Comparison of ENCODE assay signal across 14 mouse cellular contexts in the genomic region with DNA sequence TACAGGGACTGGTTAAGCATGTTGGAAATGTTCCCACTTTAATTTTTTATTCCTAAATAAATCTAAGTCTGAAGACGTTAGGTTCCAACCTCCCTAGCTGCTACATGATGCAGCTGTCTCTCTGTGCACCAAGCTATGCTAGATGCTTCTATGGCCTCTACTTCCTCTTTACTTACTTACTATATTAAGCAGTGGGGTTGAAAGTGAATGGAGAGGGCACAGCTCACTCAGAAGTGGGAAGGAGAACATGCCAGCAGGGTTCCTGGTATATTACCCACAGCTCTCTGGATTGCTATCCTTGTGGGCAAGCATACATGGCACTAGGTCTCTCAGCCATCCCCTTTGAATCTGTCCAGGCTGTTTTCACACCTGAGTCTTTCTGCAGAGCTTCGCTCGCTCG.
DNase-seq lines count a peak whose midpoint lies in the region; ATAC-seq lines count a peak whose summit lies in the region.
"Had no signal": no experiment of that assay in that cellular context is flagged by ENCODE, and none has a peak within 500 bp of the region (broad histone marks: within the 10 kb centered on the region; RNA-seq: fewer than 3 reads in every experiment).

No protein-coding gene starts in this region.

- no peaks in the 10 kb centered on the region for H3K27me3 ChIP-seq in kidney, embryonic 15.5 days
- H3K27me3 ChIP-seq: embryonic facial prominence, embryonic 15.5 days; midbrain, embryonic 13.5 days; neural tube, embryonic 13.5 days had no signal

- WGBS in kidney, embryonic 15.5 days: 65% methylated on average over 4 of the region's 4 CpGs

- H3K36me3 ChIP-seq in kidney, embryonic 15.5 days: no peaks in the 10 kb centered on the region
- H3K36me3 ChIP-seq: embryonic facial prominence, embryonic 15.5 days; midbrain, embryonic 13.5 days; neural tube, embryonic 13.5 days had no signal

- H3K27ac ChIP-seq in kidney, embryonic 15.5 days: 0 out of 2 replicates have a peak overlapping the region, but pooled peaks have one; percentile 58
- H3K27ac ChIP-seq: embryonic facial prominence, embryonic 15.5 days; hindbrain, postnatal 0 days; midbrain, embryonic 13.5 days; neural tube, embryonic 13.5 days had no signal

- H3K4me1 ChIP-seq in kidney, embryonic 15.5 days: peaks cover 7% of the 10 kb centered on the region; the same call in 1 of the 2 replicates
- H3K4me1 ChIP-seq: embryonic facial prominence, embryonic 15.5 days; midbrain, embryonic 13.5 days; neural tube, embryonic 13.5 days had no signal

- H3K9ac ChIP-seq in kidney, embryonic 15.5 days: no peak overlapping the region
- H3K9ac ChIP-seq: embryonic facial prominence, embryonic 15.5 days; liver, postnatal 0 days; midbrain, embryonic 13.5 days; neural tube, embryonic 13.5 days had no signal

- peak; percentile 49; the same call in 1 of the 2 replicates for ATAC-seq in kidney, embryonic 15.5 days (replicated peaks; ENCODE audit: low FRiP score)
- ATAC-seq in frontal cortex, adult (ENCODE audit: low TSS enrichment): no peak
- ATAC-seq: forebrain, embryonic 16.5 days; hindbrain, postnatal 0 days; liver, postnatal 0 days; midbrain, embryonic 13.5 days had no signal

- H3K4me3 ChIP-seq in kidney, embryonic 15.5 days (replicated peaks): no peak overlapping the region
- H3K4me3 ChIP-seq: embryonic facial prominence, embryonic 15.5 days; midbrain, embryonic 13.5 days; neural tube, embryonic 13.5 days had no signal

- H3K4me2 ChIP-seq in kidney, embryonic 15.5 days: no peak overlapping the region
- H3K4me2 ChIP-seq: embryonic facial prominence, embryonic 15.5 days; midbrain, embryonic 13.5 days; neural tube, embryonic 13.5 days had no signal

- DNase-seq in kidney, postnatal 36 days: no peak
- peak; percentile 65 for DNase-seq in A20 (ENCODE audit: low read depth, low spot score)
- DNase-seq in B cell, adult 2 months: peak; percentile 2 to 10
- peak; percentile 30 to 41 for DNase-seq in kidney, postnatal 4 days
- no peak for DNase-seq in cerebellum, postnatal 4 days (ENCODE audit: low spot score in 2 of 2)
- DNase-seq: gastrocnemius, postnatal 25 days; liver, postnatal 0 days had no signal

- H3K9me3 ChIP-seq in kidney, embryonic 15.5 days (replicated peaks): no peaks in the 10 kb centered on the region
- H3K9me3 ChIP-seq: embryonic facial prominence, embryonic 15.5 days; midbrain, embryonic 13.5 days; neural tube, embryonic 13.5 days had no signal

Comparison
In these comparisons a context has a peak if more than half of its experiments do, and no peak if none do; other contexts are left out.
1. DNase-seq: peak in A20 (single experiment), B cell, adult 2 months (2 of 2) and kidney, postnatal 4 days (2 of 2); none in kidney, postnatal 36 days (0 of 2) and cerebellum, postnatal 4 days (0 of 2).